Mouse (Mus musculus) retina, adult 2 months (tissue): ENCODE data around the gene Bmpr2.
"Not testable (repeated sequence)": the region's sequence is repeated elsewhere in the genome, so short reads cannot be mapped to it uniquely, and the experiment has no call there.

Source experiments
- DNase-seq: peaks from one replicate; pipeline ENCODE4 v3.0.0-alpha.2; 2012; ENCODE audit warnings: low read depth, low spot score

The Bmpr2 gene

GRCm38 (mm10) chr1:59763164-59763768, at the start of gene Bmpr2:
Bmpr2 (plus strand) TSS chr1:59763400.
- peak; percentile 69 for DNase-seq

- DNase-seq: peak; percentile 18
Measured at GRCm38 (mm10) chr1:59719900-59720299, 43.3 kb upstream of the Bmpr2 start.

GRCm38 (mm10) chr1:59725661-59726060, 37.5 kb upstream of the Bmpr2 start:
- DNase-seq: no peak

GRCm38 (mm10) chr1:59730106-59730505, 33.1 kb upstream of the Bmpr2 start:
- no peak for DNase-seq

GRCm38 (mm10) chr1:59730737-59731136, 32.5 kb upstream of the Bmpr2 start:
- no peak for DNase-seq

- no peak for DNase-seq
Measured at GRCm38 (mm10) chr1:59734076-59734475, 29.1 kb upstream of the Bmpr2 start.

- DNase-seq: no peak
Measured at GRCm38 (mm10) chr1:59738768-59739414, 24.3 kb upstream of the Bmpr2 start.

- DNase-seq: no peak
Measured at GRCm38 (mm10) chr1:59739577-59740354, 23.4 kb upstream of the Bmpr2 start.

- no peak for DNase-seq
Measured at GRCm38 (mm10) chr1:59749047-59749446, 14.2 kb upstream of the Bmpr2 start.

- not testable (repeated sequence) for DNase-seq
Measured at GRCm38 (mm10) chr1:59749724-59750123, 13.5 kb upstream of the Bmpr2 start.

GRCm38 (mm10) chr1:59755298-59755697, 7.9 kb upstream of the Bmpr2 start:
- no peak for DNase-seq

- no peak for DNase-seq
Measured at GRCm38 (mm10) chr1:59758325-59758724, 4.9 kb upstream of the Bmpr2 start.

GRCm38 (mm10) chr1:59762208-59762607, 992 bp upstream of the Bmpr2 start:
- no peak for DNase-seq

GRCm38 (mm10) chr1:59762651-59763163, 493 bp upstream of the Bmpr2 start:
- DNase-seq: peak; percentile 23

- DNase-seq: peak; percentile 13
Measured at GRCm38 (mm10) chr1:59763781-59764251, 616 bp downstream of the Bmpr2 start.

GRCm38 (mm10) chr1:59764407-59764971, 1.3 kb downstream of the Bmpr2 start:
- DNase-seq: no peak

GRCm38 (mm10) chr1:59765279-59765678, 2.1 kb downstream of the Bmpr2 start:
- no peak for DNase-seq

GRCm38 (mm10) chr1:59766626-59767025, 3.4 kb downstream of the Bmpr2 start:
- DNase-seq: no peak

- no peak for DNase-seq
Measured at GRCm38 (mm10) chr1:59771871-59772270, 8.7 kb downstream of the Bmpr2 start.

GRCm38 (mm10) chr1:59781080-59781479, 17.9 kb downstream of the Bmpr2 start:
- no peak for DNase-seq

- no peak for DNase-seq
Measured at GRCm38 (mm10) chr1:59788975-59789374, 25.8 kb downstream of the Bmpr2 start.

GRCm38 (mm10) chr1:59789741-59790140, 26.5 kb downstream of the Bmpr2 start:
- no peak for DNase-seq
